Mouse (Mus musculus) kidney, postnatal 0 days (tissue): ENCODE measurements around the gene Noct. TPM values are rescaled to one million over a fixed set of nuclear protein-coding genes. Genes with fewer than 3 reads are reported as not detected.

Experiments used
- ATAC-seq: fragments of 200-750 bp; cut with Nextera tagmentation; replicated peaks from 2 replicates; pipeline ENCODE4 v1.8.0; 2017; ENCODE audit warnings: low read depth, moderate number of reproducible peaks, moderate TSS enrichment, moderate library complexity; ENCODE audit not compliant: low FRiP score
- DNase-seq: peaks from one replicate; pipeline ENCODE4 v3.0.0-alpha.2; 2016; ENCODE audit warnings: low spot score
- H3K27ac ChIP-seq: fragments of 300-500 bp; sonication (generic); 2 replicates; pipeline ENCODE4 v1.5.1; 2014; ENCODE audit warnings: mild to moderate bottlenecking
- H3K27me3 ChIP-seq: fragments of 300-500 bp; sonication (generic); 2 replicates; pipeline ENCODE4 v1.6.1; 2014; ENCODE audit warnings: low read length, mixed read lengths; ENCODE audit not compliant: insufficient read depth
- H3K36me3 ChIP-seq: fragments of 300-500 bp; sonication (generic); 2 replicates; pipeline ENCODE4 v1.6.1; 2014; ENCODE audit warnings: low read length, mixed read lengths; ENCODE audit not compliant: insufficient read depth
- H3K4me1 ChIP-seq: fragments of 300-500 bp; sonication (generic); replicated peaks from 2 replicates; pipeline ENCODE4 v1.6.1; 2014; ENCODE audit warnings: antibody characterized with exemption, low read length, mixed read lengths; ENCODE audit not compliant: insufficient read depth
- H3K4me2 ChIP-seq: fragments of 300-500 bp; sonication (generic); 2 replicates; pipeline ENCODE4 v1.6.1; 2014; ENCODE audit warnings: mild to moderate bottlenecking, low read length, moderate library complexity, mixed read lengths
- H3K4me3 ChIP-seq: fragments of 300-500 bp; sonication (generic); replicated peaks from 2 replicates; pipeline ENCODE4 v1.5.1; 2014; ENCODE audit warnings: low read depth, low read length
- H3K9ac ChIP-seq: fragments of 300-500 bp; sonication (generic); 2 replicates; pipeline ENCODE4 v1.6.1; 2014; ENCODE audit warnings: low read depth, low read length
- H3K9me3 ChIP-seq: fragments of 300-500 bp; sonication (generic); replicated peaks from 2 replicates; pipeline ENCODE4 v1.6.1; 2016; ENCODE audit warnings: low read length, inconsistent platforms, mixed read lengths
- CTCF ChIP-seq: IDR thresholded peaks from 2 replicates; pipeline ENCODE4 v1.5.1; 2016; ENCODE audit warnings: antibody characterized with exemption, low read depth, mild to moderate bottlenecking, moderate library complexity
- WGBS: fragments of 180-500 bp; shearing (Covaris S2); extraction: QIAGEN DNeasy Blood & Tissue Kit; methylation state at CpG from one replicate; pipeline ENCODE4 v1.1.7; 2014; 5-methylcytosine and 5-hydroxymethylcytosine counted together
- polyA plus RNA-seq: library from polyadenylated mRNA; unstranded; fragments of >200 nt; fragmentation: Nextera tagmentation; extraction: Ambion mirVana; gene quantifications from 2 replicates; pipeline ENCODE4 v1.2.1, GENCODE M21; 2015

Noct gene
- polyA plus RNA-seq, 1 experiment from 2014 or later = 7.1 TPM

GRCm38 (mm10) chr3:51228038-51228820 lies 4.0 kb downstream of the Noct start:
- TF ChIP-seq CTCF = peak; percentile 61
- Histone ChIP-seq H3K4me3 (no peak overlapping the region), H3K4me1 (peaks cover 7% of the 10 kb centered on the region; the same call in 1 of the 2 replicates), H3K36me3 (no peaks in the 10 kb centered on the region), H3K27ac (no peak overlapping the region), H3K9ac (no peak overlapping the region), H3K27me3 (no peaks in the 10 kb centered on the region), H3K9me3 (no peaks in the 10 kb centered on the region), H3K4me2 (no peak overlapping the region)
- DNase-seq = peak; percentile 39
- ATAC-seq = no peak
- WGBS = 80% methylated on average over 10 of the region's 10 CpGs

- 80% methylated on average over 9 of the region's 9 CpGs for WGBS
- H3K4me2 ChIP-seq = no peak overlapping the region
- ATAC-seq = no peak
Measured at GRCm38 (mm10) chr3:51228821-51229205, 4.6 kb downstream of the Noct start.

DNA sequence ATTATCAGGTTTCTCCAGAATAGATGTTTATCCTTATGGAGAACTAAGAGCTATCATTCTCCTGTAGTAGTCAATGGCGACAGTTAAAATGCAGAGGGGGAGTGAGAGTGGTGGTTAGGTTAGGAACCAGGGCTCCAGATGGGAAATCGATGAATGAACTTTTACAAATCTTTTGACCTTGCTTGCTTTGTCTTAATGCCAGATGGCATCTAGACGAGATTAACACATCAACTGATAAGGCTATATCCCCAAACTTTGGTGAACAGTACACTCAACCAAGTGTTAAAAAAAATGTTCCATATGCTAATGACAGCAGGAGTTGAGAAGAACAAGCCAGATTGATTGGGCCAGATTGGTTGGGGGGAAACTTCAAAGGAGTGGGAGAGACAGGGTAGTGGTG lies 5.0 kb downstream of the Noct start:
- Histone ChIP-seq H3K4me2 (no peak overlapping the region), H3K9ac (no peak overlapping the region), H3K27ac (no peak overlapping the region), H3K27me3 (no peaks in the 10 kb centered on the region), H3K9me3 (no peaks in the 10 kb centered on the region), H3K36me3 (no peaks in the 10 kb centered on the region), H3K4me3 (no peak overlapping the region), H3K4me1 (0 out of 2 replicates have a peak, but pooled peaks cover 4% of the 10 kb centered on the region)
- WGBS = 87% methylated on average over 3 of the region's 3 CpGs
- no peak for TF ChIP-seq CTCF
- ATAC-seq (no peak), DNase-seq (no peak)

More at GRCm38 (mm10) chr3:51228821-51229205, 4.6 kb downstream of the Noct start:
- Histone ChIP-seq H3K27ac (no peak overlapping the region), H3K9me3 (no peaks in the 10 kb centered on the region), H3K9ac (no peak overlapping the region), H3K4me1 (peaks cover 4% of the 10 kb centered on the region; the same call in 1 of the 2 replicates), H3K4me3 (no peak overlapping the region), H3K36me3 (no peaks in the 10 kb centered on the region), H3K27me3 (no peaks in the 10 kb centered on the region)
- DNase-seq = no peak
- no peak for TF ChIP-seq CTCF

DNA sequence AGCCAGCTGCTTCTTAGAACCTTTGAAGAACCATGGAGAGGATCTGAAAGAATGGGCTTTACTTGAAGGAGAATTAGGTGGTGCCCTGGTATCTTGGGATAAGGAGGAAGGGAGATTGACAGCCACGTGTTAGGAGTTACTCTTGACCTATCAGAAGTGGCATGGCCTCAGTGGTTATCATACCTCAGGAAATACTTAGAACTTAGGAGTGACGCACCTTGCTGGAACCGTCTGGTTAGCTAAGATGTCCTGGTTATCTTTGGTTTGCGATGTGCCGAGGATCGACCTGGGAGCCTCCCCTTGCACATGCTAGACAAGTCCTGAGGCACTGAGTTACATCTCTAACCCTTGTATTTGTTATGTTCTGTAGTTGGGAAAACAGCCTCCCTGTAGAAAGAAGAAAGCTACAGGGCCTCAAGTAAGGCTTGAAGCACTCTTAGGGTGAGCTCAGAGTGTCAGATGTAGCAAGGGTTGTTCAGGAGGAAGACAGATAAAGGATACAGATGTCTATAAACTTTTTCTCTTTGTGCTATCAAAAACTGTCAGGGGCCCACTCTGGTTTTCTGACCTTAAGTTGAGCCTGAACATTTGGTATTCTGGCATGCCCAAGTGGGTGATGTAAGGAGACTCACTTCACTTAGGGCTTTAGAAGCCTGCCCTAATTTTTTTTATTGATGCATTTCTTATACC lies 6.0 kb downstream of the Noct start:
- Histone ChIP-seq H3K4me2 (no peak overlapping the region), H3K9me3 (no peaks in the 10 kb centered on the region), H3K9ac (no peak overlapping the region), H3K4me1 (0 out of 2 replicates have a peak, but pooled peaks cover 5% of the 10 kb centered on the region), H3K36me3 (no peaks in the 10 kb centered on the region), H3K27ac (no peak overlapping the region), H3K27me3 (no peaks in the 10 kb centered on the region), H3K4me3 (no peak overlapping the region)
- 92% methylated on average over 6 of the region's 6 CpGs for WGBS
- no peak for ATAC-seq
- no peak for TF ChIP-seq CTCF
- DNase-seq = no peak

GRCm38 (mm10) chr3:51230886-51231285 lies 6.6 kb downstream of the Noct start:
- H3K4me1 ChIP-seq = 0 out of 2 replicates have a peak, but pooled peaks cover 5% of the 10 kb centered on the region
- 87% methylated on average over 5 of the region's 5 CpGs for WGBS
- no peak overlapping the region for H3K9ac ChIP-seq
- 0 out of 2 replicates have a peak overlapping the region, but pooled peaks have one; percentile 5 for H3K27ac ChIP-seq
- no peak for TF ChIP-seq CTCF
- DNase-seq = no peak
- H3K4me2 ChIP-seq = no peak overlapping the region
- no peak overlapping the region for H3K4me3 ChIP-seq
- no peak for ATAC-seq
- H3K27me3 ChIP-seq = no peaks in the 10 kb centered on the region
- no peaks in the 10 kb centered on the region for H3K9me3 ChIP-seq
- no peaks in the 10 kb centered on the region for H3K36me3 ChIP-seq

GRCm38 (mm10) chr3:51231499-51231898 lies 7.3 kb downstream of the Noct start:
- DNase-seq (no peak), ATAC-seq (no peak)
- Histone ChIP-seq H3K36me3 (no peaks in the 10 kb centered on the region), H3K4me1 (0 out of 2 replicates have a peak, but pooled peaks cover 5% of the 10 kb centered on the region), H3K9me3 (no peaks in the 10 kb centered on the region), H3K4me2 (no peak overlapping the region), H3K27ac (peak overlapping the region; percentile 42; the same call in 1 of the 2 replicates), H3K27me3 (no peaks in the 10 kb centered on the region), H3K9ac (no peak overlapping the region), H3K4me3 (no peak overlapping the region)
- no peak for TF ChIP-seq CTCF
- 56% methylated on average over 3 of the region's 3 CpGs for WGBS
